Mouse (Mus musculus): ENCODE data around the gene Mrpl54. TPM values are rescaled to one million over a fixed set of nuclear protein-coding genes. Genes with fewer than 3 reads are reported as not detected.

Mrpl54 gene
- total and polyA plus RNA-seq, 2 experiments from 2014 or later = 162 to 164 TPM

DNA sequence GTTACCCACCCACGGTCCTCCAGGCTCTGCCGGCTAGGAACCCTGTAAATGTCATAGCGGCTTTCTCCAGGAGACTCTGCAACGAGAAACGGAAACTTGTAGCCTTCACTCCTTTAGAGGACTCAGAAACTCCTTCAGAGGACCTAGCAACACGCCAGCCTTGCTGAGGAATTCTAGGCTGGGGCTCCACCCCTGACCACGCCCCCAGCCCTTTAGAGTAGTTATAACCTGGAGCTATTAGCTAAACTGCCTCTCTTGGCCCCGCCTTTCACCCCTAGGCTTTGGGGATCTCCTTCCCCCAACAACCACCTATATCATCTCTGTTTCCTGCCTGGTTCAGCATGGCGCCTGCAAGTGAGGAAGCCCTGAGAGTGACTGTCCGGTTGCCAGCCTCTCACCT, 12.8 kb upstream of the Mrpl54 start:
- ATAC-seq (ENCODE audit: low FRiP score) (no peak), DNase-seq (ENCODE audit: low spot score) (no peak)
- Histone ChIP-seq H3K27me3 (ENCODE audit: insufficient read depth, low read length) (no peaks in the 10 kb centered on the region), H3K36me3 (ENCODE audit: insufficient read depth, low read length) (no peaks in the 10 kb centered on the region), H3K27ac (ENCODE audit: low read depth, low read length) (no peak overlapping the region), H3K9me3 (ENCODE audit: low read length) (no peaks in the 10 kb centered on the region), H3K4me3 (ENCODE audit: low read depth, low read length) (no peak overlapping the region), H3K9ac (replicated peaks; ENCODE audit: low read length, poor library complexity, severe bottlenecking) (no peak overlapping the region), H3K4me2 (ENCODE audit: low read depth, low read length, poor library complexity, severe bottlenecking) (no peak overlapping the region), H3K4me1 (ENCODE audit: insufficient read depth, low read length) (no peaks in the 10 kb centered on the region)
- TF ChIP-seq CTCF (IDR thresholded peaks at IDR 0.05) = no peak
- 48% methylated on average over 10 of the region's 10 CpGs for WGBS

DNA sequence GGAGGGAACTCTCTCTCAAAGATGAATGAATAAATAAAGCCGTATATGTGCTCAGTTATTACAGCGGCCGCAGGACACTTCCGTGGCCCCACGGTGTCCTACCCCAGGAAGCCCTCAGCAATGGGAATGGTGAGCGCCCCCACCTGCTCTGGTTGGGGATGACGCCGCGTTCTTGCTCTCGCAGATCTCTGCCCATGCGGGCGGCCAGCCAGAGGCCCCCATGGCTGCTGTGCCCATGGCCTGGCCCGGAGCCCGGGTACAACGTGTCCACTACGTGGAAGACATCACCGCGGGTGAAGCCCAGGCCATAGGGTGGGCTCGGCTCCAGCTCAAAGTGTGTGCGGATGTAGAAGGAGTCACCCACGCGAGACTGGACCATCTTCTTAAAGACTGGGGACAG, 10.9 kb upstream of the Mrpl54 start:
- Histone ChIP-seq H3K4me3 (ENCODE audit: low read depth, low read length) (no peak overlapping the region), H3K4me1 (ENCODE audit: insufficient read depth, low read length) (no peaks in the 10 kb centered on the region), H3K27ac (ENCODE audit: low read depth, low read length) (no peak overlapping the region), H3K36me3 (ENCODE audit: insufficient read depth, low read length) (peaks cover 12% of the 10 kb centered on the region), H3K4me2 (ENCODE audit: low read depth, low read length, poor library complexity, severe bottlenecking) (no peak overlapping the region), H3K9ac (replicated peaks; ENCODE audit: low read length, poor library complexity, severe bottlenecking) (no peak overlapping the region), H3K9me3 (ENCODE audit: low read length) (no peaks in the 10 kb centered on the region), H3K27me3 (ENCODE audit: insufficient read depth, low read length) (no peaks in the 10 kb centered on the region)
- ATAC-seq (ENCODE audit: low FRiP score) (no peak), DNase-seq (ENCODE audit: low spot score) (no peak)
- TF ChIP-seq CTCF (IDR thresholded peaks at IDR 0.05) = no peak
- WGBS = 76% methylated on average over 22 of the region's 22 CpGs

DNA sequence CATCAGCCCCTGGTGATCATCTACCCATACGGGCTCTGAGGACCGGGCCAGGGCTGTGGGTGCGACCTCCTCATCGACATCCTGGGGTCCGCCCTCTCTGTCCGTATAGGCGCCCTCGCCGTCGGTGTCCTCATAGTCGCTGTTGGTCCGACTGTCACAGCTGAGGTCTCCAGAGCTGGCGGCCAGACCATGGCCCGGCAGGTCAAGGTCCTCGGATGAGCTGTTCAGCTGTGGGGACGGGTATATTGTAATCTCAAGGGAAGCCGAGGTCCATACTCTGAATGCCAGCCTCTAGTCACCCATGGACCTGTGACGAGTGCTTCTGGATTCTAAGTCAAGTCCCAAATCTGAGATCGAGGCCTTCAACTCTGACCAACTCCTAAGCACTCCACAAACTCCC, 7.1 kb upstream of the Mrpl54 start:
- no peak overlapping the region for H3K4me3 ChIP-seq (ENCODE audit: low read depth, low read length)
- H3K36me3 ChIP-seq (ENCODE audit: insufficient read depth, low read length) = peaks cover 30% of the 10 kb centered on the region
- no peaks in the 10 kb centered on the region for H3K4me1 ChIP-seq (ENCODE audit: insufficient read depth, low read length)
- no peak overlapping the region for H3K27ac ChIP-seq (ENCODE audit: low read depth, low read length)
- ATAC-seq (ENCODE audit: low FRiP score) (no peak), DNase-seq (ENCODE audit: low spot score) (no peak)
- no peaks in the 10 kb centered on the region for H3K27me3 ChIP-seq (ENCODE audit: insufficient read depth, low read length)
- WGBS = 94% methylated on average over 19 of the region's 19 CpGs
- no peaks in the 10 kb centered on the region for H3K9me3 ChIP-seq (ENCODE audit: low read length)
- TF ChIP-seq CTCF (IDR thresholded peaks at IDR 0.05) = no peak
- no peak overlapping the region for H3K9ac ChIP-seq (replicated peaks; ENCODE audit: low read length, poor library complexity, severe bottlenecking)
- H3K4me2 ChIP-seq (ENCODE audit: low read depth, low read length, poor library complexity, severe bottlenecking) = no peak overlapping the region

DNA sequence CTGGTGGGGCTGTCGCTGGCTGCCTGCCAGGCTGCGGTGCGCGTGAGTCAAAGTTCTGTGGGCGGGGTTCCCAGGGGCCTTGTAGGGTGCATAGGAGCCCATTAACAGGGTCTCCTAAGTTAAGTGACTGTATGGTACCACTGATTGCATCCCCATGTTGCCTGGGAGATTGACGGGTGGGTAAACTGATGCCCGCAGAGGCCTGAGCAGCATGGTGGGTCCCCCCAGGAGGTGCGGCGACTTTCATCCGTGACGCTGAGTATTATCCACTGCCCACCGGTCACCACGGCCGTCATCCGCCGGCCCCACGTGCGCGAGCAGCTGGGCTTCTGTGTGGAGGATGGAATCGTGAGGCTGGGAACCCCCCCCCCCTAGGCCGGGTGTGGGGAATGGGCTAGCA, 5.6 kb upstream of the Mrpl54 start:
- H3K4me1 ChIP-seq (ENCODE audit: insufficient read depth, low read length) = peaks cover 5% of the 10 kb centered on the region
- H3K4me3 ChIP-seq (ENCODE audit: low read depth, low read length) = no peak overlapping the region
- peaks cover 30% of the 10 kb centered on the region for H3K36me3 ChIP-seq (ENCODE audit: insufficient read depth, low read length)
- no peak for ATAC-seq (ENCODE audit: low FRiP score)
- H3K4me2 ChIP-seq (ENCODE audit: low read depth, low read length, poor library complexity, severe bottlenecking) = no peak overlapping the region
- no peak overlapping the region for H3K9ac ChIP-seq (replicated peaks; ENCODE audit: low read length, poor library complexity, severe bottlenecking)
- TF ChIP-seq CTCF (IDR thresholded peaks at IDR 0.05) = no peak
- DNase-seq (ENCODE audit: low spot score) = no peak
- H3K27me3 ChIP-seq (ENCODE audit: insufficient read depth, low read length) = no peaks in the 10 kb centered on the region
- H3K27ac ChIP-seq (ENCODE audit: low read depth, low read length) = no peak overlapping the region
- no peaks in the 10 kb centered on the region for H3K9me3 ChIP-seq (ENCODE audit: low read length)
- WGBS = 92% methylated on average over 21 of the region's 21 CpGs

DNA sequence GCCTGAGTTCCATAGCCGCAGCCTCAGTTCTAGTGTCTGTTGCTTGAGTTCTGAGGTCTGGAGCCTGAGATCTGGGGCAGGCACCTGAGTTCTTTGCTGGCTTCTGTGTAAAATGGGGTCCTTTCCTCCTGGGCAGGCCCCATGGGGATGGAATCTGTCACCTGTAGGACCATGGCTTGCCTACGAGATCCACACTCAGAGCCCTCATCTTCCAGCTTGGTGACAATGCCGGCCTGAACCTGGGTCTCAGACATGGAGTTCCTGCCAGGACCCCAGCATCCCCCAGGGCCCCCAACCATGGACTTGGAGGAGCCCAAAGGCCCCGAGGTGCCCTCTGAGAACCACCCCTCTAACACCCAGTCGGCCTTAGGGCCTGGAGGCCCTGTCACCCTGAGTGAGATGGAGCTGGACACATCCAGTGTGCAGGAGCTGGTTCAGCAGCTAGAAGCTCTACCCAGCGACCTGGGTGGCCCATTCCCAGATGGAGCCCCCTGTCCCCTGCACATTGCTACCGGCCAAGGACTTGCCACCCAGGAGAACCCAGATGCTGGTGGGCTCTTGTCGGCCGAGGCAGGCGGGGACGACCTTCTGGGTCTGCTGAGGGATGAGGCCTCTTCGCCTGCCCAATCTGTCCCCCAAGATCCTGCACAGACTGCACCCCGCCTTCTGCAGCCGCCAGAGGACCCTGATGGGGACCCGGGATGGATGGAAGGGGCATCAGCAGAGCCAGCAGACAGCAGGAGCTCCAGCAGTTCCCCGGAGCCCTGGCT, 2.1 kb upstream of the Mrpl54 start:
- Histone ChIP-seq H3K27ac (ENCODE audit: low read depth, low read length) (no peak overlapping the region), H3K27me3 (ENCODE audit: insufficient read depth, low read length) (no peaks in the 10 kb centered on the region), H3K9ac (replicated peaks; ENCODE audit: low read length, poor library complexity, severe bottlenecking) (peak overlapping the region; percentile 70), H3K4me2 (ENCODE audit: low read depth, low read length, poor library complexity, severe bottlenecking) (peak overlapping the region; percentile 82), H3K9me3 (ENCODE audit: low read length) (no peaks in the 10 kb centered on the region), H3K36me3 (ENCODE audit: insufficient read depth, low read length) (peaks cover 38% of the 10 kb centered on the region), H3K4me1 (ENCODE audit: insufficient read depth, low read length) (peaks cover 13% of the 10 kb centered on the region), H3K4me3 (ENCODE audit: low read depth, low read length) (peak overlapping the region; percentile 61)
- no peak for TF ChIP-seq CTCF (IDR thresholded peaks at IDR 0.05)
- DNase-seq (ENCODE audit: low spot score) (no peak), ATAC-seq (ENCODE audit: low FRiP score) (no peak)
- WGBS = 74% methylated on average over 14 of the region's 16 CpGs

DNA sequence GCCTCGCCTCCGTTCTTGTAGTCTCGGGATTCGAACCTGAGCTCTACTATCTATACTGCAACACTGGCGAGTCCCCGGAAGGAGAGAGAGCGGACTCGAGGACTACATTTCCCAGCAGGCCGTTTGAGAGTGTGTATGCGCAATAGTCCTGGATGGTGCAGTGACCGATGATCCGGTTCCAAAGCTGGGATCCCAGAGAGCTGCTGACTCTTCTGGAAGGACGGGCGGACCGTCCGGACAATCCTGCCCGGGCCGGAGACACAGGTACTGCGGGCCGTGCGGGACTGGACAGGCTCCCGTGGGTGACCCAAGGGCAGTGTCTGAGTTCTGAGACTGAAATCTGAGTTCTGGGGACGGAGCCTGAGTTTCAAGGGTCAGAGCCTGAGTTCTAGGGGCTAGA, 1.3 kb upstream of the Mrpl54 start:
- Histone ChIP-seq H3K4me1 (ENCODE audit: insufficient read depth, low read length) (peaks cover 13% of the 10 kb centered on the region), H3K27ac (ENCODE audit: low read depth, low read length) (peak overlapping the region; percentile 39; the same call in 1 of the 2 replicates), H3K4me3 (ENCODE audit: low read depth, low read length) (peak overlapping the region; percentile 61), H3K9me3 (ENCODE audit: low read length) (no peaks in the 10 kb centered on the region), H3K36me3 (ENCODE audit: insufficient read depth, low read length) (peaks cover 35% of the 10 kb centered on the region), H3K27me3 (ENCODE audit: insufficient read depth, low read length) (no peaks in the 10 kb centered on the region), H3K4me2 (ENCODE audit: low read depth, low read length, poor library complexity, severe bottlenecking) (peak overlapping the region; percentile 82), H3K9ac (replicated peaks; ENCODE audit: low read length, poor library complexity, severe bottlenecking) (peak overlapping the region; percentile 70)
- WGBS = 3% methylated on average over 23 of the region's 23 CpGs
- no peak for TF ChIP-seq CTCF (IDR thresholded peaks at IDR 0.05)
- ATAC-seq (ENCODE audit: low FRiP score) = no peak
- peak; percentile 95 for DNase-seq (ENCODE audit: low spot score)

Data from midbrain, postnatal 0 days (tissue).